Mouse (Mus musculus): Measurements from ENCODE around the gene Krt12.
A peak's percentile ranks its signal among the peaks of the same experiment; 100 is the strongest.

Krt12 gene

DNA sequence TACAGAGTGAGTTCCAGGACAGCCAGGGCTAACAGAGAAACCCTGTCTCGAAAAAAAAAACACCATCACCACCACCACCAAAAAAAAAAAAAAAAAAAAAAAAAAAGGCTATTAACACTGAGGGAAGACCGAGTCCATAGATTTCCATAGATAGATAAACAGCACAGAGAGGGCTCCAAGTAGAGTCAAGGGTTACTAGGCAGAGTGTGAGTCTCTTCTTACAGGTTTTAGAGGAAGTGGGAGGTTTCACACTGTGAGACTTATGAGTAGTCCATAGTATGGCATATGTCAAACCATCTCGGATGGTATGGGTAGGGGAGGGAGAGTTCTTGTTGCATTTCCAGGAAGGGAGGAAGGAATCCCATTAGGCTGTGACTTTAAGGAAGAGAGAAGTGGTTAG is 24.0 kb downstream of the Krt12 start:
- DNase-seq (ENCODE audit: low read depth, low spot score) = no peak

DNA sequence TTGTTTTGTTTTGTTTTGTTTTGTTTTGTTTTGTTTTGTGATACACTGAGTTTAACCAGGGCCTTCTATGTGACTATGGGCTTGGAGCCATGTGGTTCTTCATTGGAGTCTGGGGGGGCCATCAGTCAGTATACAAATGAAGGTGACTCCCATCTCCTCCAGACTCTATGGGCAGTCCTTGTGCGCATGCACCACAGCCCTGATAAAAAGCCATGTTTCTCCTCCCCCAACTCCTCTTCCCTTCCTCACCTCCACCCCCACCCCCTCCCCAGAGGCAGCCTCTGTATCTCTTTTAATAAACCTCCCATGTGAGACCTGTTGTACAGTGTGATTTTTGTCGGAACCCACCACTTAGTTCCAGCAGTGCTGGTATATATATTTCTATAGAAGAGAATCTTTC is 25.4 kb downstream of the Krt12 start:
- no peak for DNase-seq (ENCODE audit: low read depth, low spot score)

DNA sequence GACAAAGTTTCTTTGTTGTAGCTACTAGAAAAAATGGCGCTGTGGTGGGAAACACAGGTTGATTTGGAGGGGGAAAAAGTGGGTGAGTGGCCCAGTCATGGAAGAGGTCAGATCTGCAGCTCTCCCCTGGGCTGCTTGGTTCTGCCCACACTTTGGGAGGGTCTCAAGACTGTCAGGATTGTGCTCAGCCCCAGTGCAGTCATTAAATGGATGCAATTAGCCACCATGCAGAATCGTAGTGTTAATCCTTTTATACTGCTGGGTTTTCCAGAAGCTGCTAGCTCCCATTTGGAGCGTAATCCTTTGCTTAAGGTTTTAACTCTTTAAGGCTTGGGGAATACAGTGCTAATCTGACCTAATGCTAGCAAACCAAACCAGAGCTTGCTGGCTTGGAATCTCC is 26.0 kb downstream of the Krt12 start:
- DNase-seq (ENCODE audit: low read depth, low spot score) = no peak

DNA sequence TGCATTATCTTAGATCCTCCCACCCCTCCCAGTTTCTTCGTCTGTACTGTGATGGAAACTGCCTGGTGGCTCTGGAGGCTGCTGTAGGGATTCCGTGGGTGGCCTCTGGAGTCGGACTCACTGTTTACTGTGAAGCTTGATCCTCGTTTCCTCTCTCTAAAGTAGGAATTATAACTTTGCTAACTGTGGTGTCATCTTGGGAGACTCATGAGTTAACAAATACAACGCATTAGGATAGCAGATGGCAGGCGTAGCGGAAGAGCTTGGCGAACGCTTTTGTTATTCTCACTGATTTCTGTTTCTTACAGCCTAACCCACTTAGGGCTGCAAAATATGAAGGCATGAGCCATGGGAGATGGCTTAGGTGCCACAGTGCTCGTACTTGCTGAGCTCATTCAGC is 29.6 kb downstream of the Krt12 start:
- DNase-seq (ENCODE audit: low read depth, low spot score) = peak; percentile 78

DNA sequence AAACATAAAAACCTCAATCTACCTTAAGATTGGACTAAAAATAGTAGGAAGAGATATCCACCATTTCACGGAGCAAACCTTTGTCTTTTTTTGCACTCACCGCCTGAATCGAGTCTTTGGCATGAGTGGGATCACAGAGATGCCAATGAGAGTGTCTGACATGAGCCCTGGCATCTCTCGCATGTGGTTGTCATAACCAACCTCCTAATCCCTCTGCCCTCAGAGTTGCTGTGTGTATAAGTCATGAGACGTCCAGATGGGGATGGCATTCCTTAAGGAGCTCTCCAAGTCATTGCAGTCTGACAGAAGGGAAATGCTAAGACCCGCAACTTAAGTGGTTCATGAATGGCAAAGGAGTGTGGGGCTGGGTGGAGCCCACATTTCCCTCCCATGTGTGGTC is 30.7 kb downstream of the Krt12 start:
- no peak for DNase-seq (ENCODE audit: low read depth, low spot score)

DNA sequence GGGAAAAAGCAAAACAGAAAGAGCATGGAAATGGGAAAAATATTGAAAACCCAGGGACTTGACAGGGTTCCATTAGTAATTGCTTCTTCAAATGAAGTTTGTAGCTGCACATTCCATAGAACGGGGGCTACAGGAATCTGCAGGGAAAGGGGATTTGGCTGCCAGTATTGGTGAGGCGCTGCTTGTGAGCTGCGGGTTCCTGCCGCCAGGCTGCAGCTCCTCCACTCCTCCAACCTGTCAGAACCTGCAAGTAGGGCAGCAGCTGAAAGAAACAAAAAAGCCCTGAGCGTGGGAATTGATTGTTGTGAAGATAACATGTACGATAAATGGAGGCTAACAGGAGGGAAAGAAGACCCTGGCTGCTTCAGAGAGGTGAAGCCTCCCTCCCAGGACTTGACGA is 31.2 kb downstream of the Krt12 start:
- DNase-seq (ENCODE audit: low read depth, low spot score) = no peak

DNA sequence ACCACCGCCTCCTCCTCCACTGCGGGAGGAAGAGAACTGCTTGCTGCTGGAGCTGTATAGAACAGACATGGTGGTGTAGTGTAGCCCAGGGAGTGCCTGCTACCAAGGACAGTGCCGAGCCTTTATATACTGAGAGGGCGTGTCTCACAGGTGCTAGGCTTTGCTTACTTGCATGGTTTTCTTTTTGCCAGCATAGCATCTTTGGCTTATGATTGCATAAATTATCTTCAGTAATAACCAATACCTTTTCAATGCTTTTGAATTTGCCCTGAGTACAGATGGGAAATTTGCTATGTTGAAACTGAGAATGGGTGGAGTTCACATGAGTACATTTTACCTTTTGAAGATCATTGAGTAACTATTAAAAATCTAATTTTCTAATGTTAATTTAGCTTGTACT is 32.8 kb downstream of the Krt12 start, which contains the start of gene Krt10:
Gene Krt10 (minus strand): TSS at position 101 of the 400 bp plus-strand sequence.
- no peak for DNase-seq (ENCODE audit: low read depth, low spot score)

DNA sequence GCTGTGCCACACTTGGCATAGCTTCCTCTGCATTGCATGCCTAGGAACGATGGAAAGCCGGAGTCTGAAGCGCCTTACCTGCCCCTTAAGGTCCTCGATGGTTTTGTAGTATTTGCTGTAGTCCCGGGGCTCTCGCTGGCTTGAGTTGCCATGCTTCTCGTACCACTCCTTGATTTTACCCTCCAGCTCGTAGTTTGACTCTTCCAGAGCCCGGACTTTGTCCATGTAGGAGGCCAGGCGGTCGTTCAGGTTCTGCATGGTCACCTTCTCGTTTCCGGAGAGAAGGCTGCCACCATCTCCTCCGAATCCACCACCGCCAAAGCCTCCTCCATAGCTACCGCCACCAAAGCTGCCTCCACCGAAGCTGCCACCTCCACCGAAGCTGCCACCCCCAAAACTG is 33.4 kb downstream of the Krt12 start:
- DNase-seq (ENCODE audit: low read depth, low spot score) = no peak

DNA sequence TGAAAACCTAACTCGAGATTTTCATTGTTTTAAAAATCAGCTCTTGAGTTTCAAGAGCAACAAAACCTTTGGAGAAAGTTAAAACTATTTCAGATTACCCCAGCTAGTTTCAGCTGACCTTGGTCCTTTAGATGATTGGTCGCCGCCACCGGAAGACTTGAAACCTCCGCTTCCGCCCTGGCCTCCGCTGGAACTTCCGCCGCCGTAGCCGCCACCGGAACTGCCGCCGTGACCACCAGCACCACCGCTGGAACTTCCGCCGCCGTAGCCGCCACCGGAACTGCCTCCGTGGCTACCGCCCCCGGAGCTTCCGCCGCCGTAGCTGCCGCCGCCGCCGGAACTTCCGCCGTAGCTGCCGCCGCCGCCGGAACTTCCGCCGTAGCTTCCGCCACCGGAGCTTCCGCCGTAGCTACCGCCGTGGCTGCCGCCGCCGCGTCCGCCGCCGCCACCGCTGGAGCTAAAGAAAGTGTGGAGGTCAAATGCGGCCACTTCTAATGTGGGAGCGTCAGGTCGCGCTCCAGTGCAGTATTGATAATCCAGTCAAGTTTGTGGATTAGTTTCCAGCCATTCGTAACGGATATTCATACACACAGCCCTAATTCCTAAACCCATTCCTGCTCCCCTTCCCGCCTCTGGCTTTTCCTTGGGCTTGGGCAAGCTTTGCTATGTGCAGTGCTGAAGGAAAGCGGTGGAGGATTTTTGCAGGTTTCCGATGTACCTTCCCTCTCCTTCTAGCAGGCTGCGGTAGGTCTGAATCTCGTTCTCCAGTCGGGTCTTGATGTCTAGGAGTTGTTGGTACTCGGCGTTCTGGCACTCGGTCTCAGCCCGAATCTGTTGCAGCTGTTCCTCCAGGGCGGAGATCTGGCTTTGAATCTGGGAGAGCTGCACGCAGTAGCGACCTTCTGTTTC is 36.0 kb downstream of the Krt12 start:
- peak; percentile 83 for DNase-seq (ENCODE audit: low read depth, low spot score)

DNA sequence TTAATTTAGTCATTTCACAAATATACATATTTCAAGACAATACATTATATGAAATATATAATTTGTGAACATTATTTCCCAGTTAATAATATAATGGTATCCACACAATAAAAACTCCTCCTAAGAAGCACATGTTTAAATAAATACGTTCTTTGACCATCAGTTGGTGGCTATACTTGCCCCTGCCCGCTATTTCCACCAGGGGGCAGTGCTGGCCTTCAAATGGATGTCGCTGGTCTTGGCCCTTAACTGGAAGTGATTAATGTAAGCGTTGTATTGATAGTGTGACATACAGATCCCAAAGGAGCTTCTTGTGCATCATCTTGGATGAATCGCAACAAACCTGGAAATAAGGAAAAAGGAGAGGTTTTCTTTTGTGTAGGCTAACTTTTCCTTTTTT is 42.5 kb downstream of the Krt12 start:
- DNase-seq (ENCODE audit: low read depth, low spot score) = no peak

DNA sequence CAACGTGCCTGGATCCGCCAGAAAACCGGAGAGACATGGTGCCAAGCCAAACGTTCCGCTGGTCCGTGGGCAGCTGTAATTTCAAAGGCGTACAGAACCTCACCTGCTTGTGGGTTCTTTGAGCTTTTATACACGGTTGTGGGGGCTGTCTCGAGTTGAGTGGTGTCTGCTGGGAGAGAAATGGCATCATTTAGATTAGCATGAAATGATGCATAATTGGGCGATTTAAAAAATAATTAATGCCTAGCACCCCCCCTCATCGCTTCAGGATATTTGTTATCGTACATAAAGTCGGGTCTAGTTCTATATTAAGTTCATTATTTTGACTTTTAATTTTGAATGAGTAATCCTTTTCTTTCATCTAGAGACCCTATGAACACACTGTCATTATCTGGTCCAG is 47.3 kb downstream of the Krt12 start, which contains the start of gene Krt28:
Gene Krt28 (minus strand): TSS at position 101 of the 400 bp plus-strand sequence.
- no peak for DNase-seq (ENCODE audit: low read depth, low spot score)

DNA sequence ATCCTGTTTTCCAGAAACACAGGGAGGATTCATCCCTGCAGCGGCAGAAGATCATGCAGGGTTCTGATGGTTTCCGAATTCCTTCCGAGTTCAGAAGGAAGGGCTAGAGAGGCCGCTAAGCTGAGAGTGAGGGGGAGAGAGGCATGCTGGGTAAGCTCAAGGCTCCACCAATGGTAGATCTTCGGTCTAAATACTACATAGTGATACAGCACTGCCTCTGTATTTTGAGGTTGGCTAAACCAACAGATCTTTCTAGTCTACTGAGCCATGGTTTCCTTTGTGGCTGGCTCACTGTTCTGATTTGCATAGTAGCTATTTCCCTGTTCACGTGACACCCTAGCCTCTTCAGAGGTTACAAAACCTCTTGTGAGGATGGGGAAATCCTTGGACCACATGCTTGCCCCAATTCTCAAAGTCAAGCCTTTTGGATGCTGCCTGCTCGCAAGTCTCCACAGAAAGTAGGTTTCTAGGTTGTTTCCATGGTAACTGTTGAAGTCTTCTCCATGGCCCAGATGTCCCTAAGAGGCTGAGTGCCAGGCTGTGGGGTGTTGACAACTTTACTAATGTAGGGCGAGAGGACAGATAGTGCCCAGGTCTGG is 52.1 kb downstream of the Krt12 start:
- DNase-seq (ENCODE audit: low read depth, low spot score) = peak; percentile 64

DNA sequence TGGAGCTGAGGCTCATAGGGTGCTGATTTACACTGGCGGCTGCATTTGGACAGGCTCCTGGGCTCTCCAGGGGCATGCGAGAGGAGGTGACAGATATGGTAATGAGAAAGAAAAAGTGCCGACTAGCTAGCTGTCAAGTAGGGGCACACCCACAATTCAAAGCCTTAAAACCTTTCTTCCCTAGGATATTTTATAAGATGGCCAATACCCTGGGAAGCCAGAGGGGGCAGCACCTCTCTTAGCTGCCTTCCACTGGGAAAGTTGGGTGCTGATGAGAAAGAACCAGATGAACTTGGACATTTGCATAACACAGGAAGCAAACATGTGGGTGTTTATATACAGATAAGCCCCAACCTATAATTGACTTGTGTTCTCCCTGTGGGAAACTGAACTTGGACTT is 52.8 kb downstream of the Krt12 start:
- DNase-seq (ENCODE audit: low read depth, low spot score) = no peak

DNA sequence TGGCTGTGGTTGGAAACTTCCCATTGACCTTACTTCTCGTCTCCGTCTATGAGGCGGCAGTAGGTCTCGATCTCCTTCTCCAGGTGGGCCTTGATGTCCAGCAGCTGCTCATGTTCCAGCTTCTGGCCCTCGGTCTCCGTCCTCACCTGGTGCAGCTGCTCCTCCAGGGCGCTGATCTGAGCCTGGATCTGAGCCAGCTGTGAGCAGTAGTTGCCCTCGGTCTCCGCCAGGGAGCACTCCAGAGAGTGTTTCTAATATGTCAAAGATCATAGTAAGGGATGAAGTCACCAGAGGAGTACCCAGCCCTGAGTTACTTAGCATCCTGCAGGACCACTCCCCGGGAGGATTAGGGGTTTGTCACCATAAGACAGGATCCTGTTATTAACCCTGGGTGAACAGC is 55.3 kb downstream of the Krt12 start:
- no peak for DNase-seq (ENCODE audit: low read depth, low spot score)

Data from telencephalon, adult 2 months (tissue).